Mouse (Mus musculus) cortical plate, adult 2 months (tissue): ENCODE measurements around the gene Cep41.

ENCODE experiments used
- CTCF ChIP-seq: fragments of 200-500 bp; IDR thresholded peaks from 2 replicates; pipeline ENCODE4 v1.5.1; 2011; ENCODE audit warnings: mild to moderate bottlenecking, control low read depth, low read length; ENCODE audit not compliant: insufficient read depth; ENCODE audit errors: extremely low read depth
- POLR2A ChIP-seq: fragments of 200-500 bp; IDR thresholded peaks from 2 replicates; pipeline ENCODE4 v1.6.1; 2011; ENCODE audit warnings: mild to moderate bottlenecking, low read length, control low read depth; ENCODE audit not compliant: insufficient read depth; ENCODE audit errors: extremely low read depth

DNA sequence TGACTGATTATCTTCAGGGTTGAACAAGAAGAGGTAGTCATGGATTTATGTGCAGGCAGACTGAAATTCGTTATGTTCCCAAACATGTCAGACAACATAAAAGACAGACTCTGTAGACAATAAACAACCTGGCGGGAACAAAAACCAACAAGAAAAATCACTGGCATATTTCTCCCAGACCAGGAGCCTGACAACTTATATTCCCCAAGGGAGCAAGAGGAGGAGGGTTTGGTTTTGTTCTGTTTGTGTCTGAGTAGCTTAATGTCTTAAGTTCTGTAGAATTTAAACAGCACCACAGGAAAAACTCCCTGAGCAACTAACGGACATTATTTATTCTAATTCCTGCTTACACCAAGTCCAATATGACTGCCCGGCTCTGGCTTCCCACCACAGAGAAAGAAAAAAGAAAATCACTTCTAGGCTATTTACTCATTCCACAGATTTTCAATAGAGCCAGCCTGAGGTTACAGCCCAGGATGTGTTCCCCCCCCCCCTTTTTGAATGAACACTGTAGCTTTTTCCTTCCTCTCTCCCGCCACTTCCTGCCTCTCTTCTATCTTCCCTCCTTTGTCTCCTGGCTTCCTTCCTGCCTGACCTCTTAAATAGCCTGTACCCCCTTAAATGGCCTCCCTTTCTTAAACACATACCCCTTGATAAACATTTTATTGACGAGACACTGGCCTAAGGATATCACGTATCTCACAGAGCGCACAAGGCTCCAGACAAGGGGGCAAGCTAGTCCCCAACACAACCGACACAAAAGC lies 40.9 kb downstream of the Cep41 start:
- TF ChIP-seq CTCF = no peak
- no peak for TF ChIP-seq POLR2A
